Mouse (Mus musculus): ENCODE measurements around the gene Taf5. TPM values are rescaled to one million over a fixed set of nuclear protein-coding genes. Genes with fewer than 3 reads are reported as not detected.

Gene Taf5
- 0.68 and 0.70 TPM in 2 replicates for polyA plus RNA-seq (2021; fragmentation: Nextera tagmentation)
- long read RNA-seq, experiment 1, partial matches to known transcripts: 0 of 1 reads
- long read RNA-seq, experiment 1, other reads (novel, unspliced or antisense): 1 of 1 reads
- long read RNA-seq, experiment 2, partial matches to known transcripts: 1 of 3 reads
- long read RNA-seq, experiment 2, other reads (novel, unspliced or antisense): 1 of 3 reads

DNA sequence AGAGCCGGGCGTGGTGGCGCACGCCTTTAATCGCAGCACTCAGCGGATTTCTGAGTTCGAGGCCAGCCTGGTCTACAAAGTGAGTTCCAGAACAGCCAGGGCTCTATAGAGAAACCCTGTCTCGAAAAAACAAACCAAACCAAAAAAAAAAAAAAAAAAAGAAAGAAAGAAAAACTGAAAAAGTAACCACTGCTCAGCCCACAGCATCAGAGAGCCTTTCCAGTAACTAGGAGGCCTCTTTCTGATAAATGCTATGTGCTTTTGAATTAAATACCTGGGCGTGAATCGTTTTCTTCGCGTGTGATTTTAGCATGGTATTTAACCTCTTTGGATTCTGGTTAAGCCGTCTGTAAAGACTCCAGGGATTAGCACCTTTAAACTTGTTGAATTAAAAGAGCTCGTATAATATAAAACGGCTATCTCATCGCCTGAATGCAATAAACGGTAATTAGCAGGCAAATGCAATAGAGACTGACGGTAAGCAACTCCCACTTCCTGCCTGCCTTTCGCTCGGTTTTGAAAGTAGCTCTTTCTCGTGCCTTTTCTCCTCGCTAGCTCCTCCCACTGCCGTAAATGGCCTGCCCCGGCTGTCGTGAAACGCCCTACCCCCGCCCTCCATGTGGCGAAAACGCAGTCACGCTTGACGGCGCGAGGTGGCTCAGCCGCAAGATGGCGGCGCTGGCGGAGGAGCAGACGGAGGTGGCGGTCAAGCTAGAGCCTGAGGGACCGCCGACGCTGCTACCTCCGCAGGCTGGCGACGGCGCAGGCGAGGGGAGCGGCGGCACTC is at the start of gene Taf5:
Taf5 (plus strand) TSS at position 651 of the 787 bp plus-strand sequence.

DNA sequence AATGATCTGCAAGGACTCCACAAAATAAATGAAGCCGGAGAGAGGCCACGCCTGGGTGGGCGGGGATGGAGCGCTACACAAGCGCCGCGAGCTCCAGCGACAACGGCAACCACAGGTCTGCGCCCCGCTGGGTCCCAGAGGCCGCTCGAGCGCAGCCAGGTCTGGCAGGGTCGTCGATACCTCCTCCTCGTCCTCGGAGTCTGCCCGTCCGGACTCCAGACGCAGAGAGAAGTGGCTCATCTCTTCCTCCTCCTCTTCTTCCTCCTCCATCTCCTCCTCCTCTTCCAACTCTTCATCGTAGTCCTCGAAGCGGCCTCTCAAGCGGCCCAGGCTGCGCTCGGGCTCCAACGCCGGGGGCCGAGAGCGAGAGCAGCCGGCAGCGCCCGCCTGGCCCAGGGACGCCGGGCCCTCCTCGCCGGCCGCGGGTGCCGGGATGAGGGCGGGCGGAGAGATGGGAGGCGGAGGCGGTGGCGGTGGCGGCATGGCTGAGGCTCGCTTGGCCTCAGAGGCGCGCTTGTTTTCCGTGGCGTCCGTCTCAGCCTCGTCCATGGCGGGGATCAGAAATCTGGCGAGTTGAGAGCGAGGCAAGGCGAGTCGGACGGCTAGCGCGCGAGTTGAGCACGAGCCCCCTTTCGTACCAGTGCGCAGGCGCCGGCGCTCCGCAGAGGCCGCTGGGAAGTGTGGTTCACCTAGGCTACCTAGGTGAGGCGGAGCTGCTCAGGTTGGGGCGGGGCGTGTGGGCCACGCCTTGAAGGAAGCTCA is 17.1 kb upstream of the Taf5 start, which contains the start of gene Pcgf6:
Pcgf6 (minus strand) TSS at position 636 of the 762 bp plus-strand sequence.

GRCm38 (mm10) chr19:47090550-47091156 is 23.1 kb downstream of the Taf5 start, which contains the start of the genes Usmg5 and Pdcd11:
Usmg5 (minus strand) TSS chr19:47090647.
Pdcd11 (plus strand) TSS chr19:47090768.

Other genes starting within 250 kb of the Taf5 start
- gene Ina, start 53.0 kb upstream of the Taf5 start, polyA plus RNA-seq (2021; fragmentation: Nextera tagmentation): 65.0 and 74.4 TPM in 2 replicates
- 26.3 and 30.8 TPM in 2 replicates for gene Nt5c2, start 52.6 kb upstream of the Taf5 start, polyA plus RNA-seq (2021; fragmentation: Nextera tagmentation)
- 5.6 and 6.0 TPM in 2 replicates for gene Pcgf6, start 16.8 kb upstream of the Taf5 start, polyA plus RNA-seq (2021; fragmentation: Nextera tagmentation)
- gene Usmg5, start 22.9 kb downstream of the Taf5 start, polyA plus RNA-seq (2021; fragmentation: Nextera tagmentation): 3,663 and 4,239 TPM in 2 replicates
- 2.7 TPM in 2 replicates for gene Pdcd11, start 23.0 kb downstream of the Taf5 start, polyA plus RNA-seq (2021; fragmentation: Nextera tagmentation)
- 3.6 and 4.6 TPM in 2 replicates for gene Calhm2, start 70.5 kb downstream of the Taf5 start, polyA plus RNA-seq (2021; fragmentation: Nextera tagmentation)
- gene Calhm1, start 76.5 kb downstream of the Taf5 start, polyA plus RNA-seq (2021; fragmentation: Nextera tagmentation): not detected in 2 replicates
- 0.18 TPM in 1 of 2 replicates, not detected in the other for gene Calhm3, start 90.0 kb downstream of the Taf5 start, polyA plus RNA-seq (2021; fragmentation: Nextera tagmentation)
- gene Neurl1a, start 111.1 kb downstream of the Taf5 start, polyA plus RNA-seq (2021; fragmentation: Nextera tagmentation): 33.6 and 34.5 TPM in 2 replicates

Measured in layer of hippocampus, adult 6 months (tissue).